Mouse (Mus musculus) gonadal fat pad, adult 2 months (tissue): ENCODE measurements at regions not wholly inside any gene's neighbourhood (a gene's known extent, or its start where the extent isn't known, plus 50 kb on each side); places are given as distances from the start of the nearest gene placed in this dataset.

ENCODE experiments used
- DNase-seq: peaks from one replicate; pipeline ENCODE4 v3.0.0-alpha.2; 2012; ENCODE audit warnings: low read depth

GRCm38 (mm10) chr11:19073265-19073664 is 54.5 kb upstream of the Meis1 start:
- no peak for DNase-seq

DNA sequence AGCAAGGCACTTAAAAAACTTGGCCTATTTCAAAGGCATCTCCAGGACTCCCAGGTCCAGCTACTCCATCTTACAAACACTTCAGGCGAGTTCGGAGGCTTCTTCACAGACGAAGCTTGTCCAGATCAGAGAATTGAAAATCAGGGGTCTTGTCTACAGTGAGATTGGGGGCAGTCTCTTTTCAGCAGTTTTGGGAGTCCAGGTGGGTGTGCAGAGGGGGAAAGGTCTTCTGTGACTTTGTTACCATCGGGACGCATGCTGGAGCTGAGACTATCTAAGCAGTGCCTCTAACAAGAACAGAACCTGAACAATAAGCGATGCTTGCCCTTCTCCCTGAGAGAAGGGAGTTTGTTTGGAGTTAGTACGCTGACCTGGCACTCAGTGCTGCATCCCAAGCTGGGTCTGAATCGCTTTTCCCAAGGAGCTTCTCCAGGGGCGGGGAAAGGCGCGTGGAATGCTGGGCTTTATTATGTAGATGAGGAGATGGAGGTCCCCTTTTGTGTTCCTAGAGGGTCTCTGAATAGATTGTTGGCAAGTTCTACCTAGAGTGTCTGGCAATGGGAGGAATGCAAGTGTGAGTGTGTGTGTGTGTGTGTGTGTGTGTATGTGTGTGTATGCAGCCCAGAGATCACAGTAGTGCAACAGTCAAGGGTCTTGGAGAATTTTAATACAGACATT is 55.2 kb upstream of the Meis1 start:
- DNase-seq: no peak

DNA sequence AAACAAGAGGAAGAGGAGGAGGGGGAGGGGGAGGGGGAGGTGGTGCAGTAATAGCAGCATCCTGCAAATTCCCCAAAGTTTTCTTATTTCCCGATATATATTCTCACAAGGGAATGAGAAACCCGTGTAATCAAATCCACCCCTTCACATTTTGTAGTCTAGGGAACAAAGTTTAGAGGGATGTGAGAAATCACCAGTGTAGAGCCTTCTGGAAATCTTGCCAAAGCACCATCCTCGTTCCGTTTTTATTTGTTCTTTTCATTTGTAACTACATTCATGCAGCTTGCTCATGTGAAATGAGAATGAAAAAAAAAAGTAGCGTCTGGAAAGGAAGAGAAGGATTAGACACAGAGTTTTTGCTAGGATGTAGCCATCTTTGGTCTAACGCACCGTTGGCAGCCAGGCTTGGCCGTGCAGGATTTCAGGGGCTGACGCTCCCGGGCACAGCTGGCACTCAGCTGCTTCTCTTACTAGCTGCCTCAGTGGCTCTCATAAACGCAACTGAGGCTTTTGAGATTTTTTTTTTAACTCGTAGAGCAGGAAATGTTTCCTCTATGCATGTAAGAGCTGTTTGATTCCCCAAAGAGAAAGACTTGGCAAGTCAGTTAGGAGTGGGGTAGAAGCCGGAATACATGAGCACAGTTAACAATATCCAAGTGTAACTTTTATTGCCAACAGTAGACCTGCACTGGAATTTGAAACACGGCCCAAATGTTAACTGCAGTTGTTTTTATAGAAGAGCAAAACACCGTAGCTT is 72.5 kb upstream of the Meis1 start:
- no peak for DNase-seq

- no peak for DNase-seq
Measured at GRCm38 (mm10) chr11:19092967-19093745, 74.4 kb upstream of the Meis1 start.

GRCm38 (mm10) chr11:19093749-19094148 is 75.0 kb upstream of the Meis1 start:
- no peak for DNase-seq

DNA sequence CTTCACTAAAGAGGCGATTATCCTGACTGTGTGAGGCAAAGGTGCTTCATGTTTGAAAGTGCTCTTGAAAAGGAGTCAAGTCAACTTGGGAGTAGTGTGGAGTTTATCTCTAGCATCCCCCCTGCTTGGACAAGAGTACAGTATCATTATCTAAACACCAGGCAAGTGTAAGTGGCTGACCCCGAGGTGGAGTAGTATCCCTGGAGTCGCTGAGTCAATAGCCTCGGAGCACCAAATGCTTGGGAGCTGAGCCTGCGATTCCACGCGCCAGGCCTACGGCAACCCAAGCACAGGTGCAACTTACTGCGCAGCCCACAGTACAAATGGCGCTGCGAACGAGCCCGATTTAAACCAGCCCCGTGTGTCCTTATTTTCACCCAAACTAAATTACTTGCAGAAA is 75.4 kb upstream of the Meis1 start:
- no peak for DNase-seq

- DNase-seq: peak; percentile 60
Measured at GRCm38 (mm10) chr11:19102981-19103568, 84.3 kb upstream of the Meis1 start.

DNA sequence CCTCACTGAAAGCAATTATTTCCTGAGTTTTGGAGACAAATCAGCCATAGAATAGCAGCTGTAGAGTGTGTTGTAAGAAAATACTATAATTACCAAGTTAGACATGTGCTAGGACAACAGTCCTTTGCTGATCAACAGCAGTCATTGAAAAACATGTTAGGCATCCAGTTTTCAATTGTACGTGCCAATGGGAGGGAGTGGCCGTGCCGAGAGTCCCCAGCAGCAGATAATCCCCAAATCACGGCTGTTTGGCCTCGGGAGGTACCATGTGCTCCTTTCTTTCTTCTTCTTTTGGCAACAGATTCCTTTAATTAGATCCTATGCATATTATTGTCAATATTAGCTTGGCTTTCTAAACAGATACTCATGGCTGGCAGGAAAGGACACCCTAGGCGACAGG is 88.4 kb upstream of the Meis1 start:
- no peak for DNase-seq

DNA sequence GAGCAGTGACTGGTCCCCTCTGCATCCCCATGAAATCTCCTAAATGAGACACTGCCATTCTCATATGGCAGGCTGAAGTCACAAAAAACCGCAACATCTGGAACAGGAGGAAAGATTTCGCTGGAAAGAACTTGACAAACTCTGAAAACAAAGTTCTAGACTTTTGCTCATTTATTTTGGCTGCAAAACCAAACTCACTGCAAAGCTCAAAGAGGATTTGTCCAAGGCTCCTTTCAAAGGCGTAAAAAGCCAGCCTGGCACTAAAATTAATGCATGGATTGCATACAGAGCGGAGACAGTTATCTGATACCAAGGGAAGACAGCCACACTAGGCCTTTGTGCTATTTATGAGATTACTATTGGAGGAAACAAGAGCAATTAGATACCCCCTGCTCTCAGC is 90.3 kb upstream of the Meis1 start:
- no peak for DNase-seq

GRCm38 (mm10) chr11:19111916-19112575 is 93.3 kb upstream of the Meis1 start:
- no peak for DNase-seq

- DNase-seq: no peak
Measured at GRCm38 (mm10) chr11:19117121-19117520, 98.3 kb upstream of the Meis1 start.

- no peak for DNase-seq
Measured at GRCm38 (mm10) chr11:19118258-19118657, 99.5 kb upstream of the Meis1 start.

GRCm38 (mm10) chr11:19119927-19120827 is 101.4 kb upstream of the Meis1 start:
- no peak for DNase-seq

GRCm38 (mm10) chr11:19120871-19121270 is 102.1 kb upstream of the Meis1 start:
- DNase-seq: no peak

DNA sequence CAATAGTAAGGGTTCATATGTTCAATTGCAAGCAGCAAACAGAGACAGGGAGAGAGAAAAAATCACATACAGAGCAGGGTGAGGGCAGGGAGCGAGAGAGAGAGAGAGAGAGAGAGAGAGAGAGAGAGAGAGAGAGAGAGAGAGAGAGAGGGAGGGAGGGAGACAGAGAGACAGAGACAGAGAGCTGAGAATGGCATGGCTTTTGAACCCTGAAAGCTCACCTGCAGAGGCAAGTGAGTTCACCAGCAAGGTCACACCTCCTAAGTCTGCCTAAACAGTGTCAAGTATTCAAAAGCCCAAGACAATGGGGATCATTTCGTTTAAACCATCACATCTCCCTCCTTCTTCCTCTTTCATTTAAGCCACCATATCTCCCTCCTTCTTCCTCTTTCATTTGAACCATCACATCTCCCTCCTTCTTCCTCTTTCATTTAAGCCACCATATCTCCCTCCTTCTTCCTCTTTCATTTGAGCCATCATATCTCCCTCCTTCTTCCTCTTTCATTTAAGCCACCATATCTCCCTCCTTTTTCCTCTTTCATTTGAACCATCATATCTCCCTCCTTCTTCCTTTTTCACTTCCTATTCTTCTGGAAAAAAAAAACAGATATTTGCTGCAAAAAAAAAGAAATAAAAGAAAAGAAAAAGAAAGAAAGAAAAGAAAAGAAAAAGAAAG is 116.7 kb upstream of the Meis1 start:
- no peak for DNase-seq

GRCm38 (mm10) chr11:19138423-19138822 is 119.6 kb upstream of the Meis1 start:
- no peak for DNase-seq

GRCm38 (mm10) chr11:19138831-19139230 is 120.0 kb upstream of the Meis1 start:
- no peak for DNase-seq

DNA sequence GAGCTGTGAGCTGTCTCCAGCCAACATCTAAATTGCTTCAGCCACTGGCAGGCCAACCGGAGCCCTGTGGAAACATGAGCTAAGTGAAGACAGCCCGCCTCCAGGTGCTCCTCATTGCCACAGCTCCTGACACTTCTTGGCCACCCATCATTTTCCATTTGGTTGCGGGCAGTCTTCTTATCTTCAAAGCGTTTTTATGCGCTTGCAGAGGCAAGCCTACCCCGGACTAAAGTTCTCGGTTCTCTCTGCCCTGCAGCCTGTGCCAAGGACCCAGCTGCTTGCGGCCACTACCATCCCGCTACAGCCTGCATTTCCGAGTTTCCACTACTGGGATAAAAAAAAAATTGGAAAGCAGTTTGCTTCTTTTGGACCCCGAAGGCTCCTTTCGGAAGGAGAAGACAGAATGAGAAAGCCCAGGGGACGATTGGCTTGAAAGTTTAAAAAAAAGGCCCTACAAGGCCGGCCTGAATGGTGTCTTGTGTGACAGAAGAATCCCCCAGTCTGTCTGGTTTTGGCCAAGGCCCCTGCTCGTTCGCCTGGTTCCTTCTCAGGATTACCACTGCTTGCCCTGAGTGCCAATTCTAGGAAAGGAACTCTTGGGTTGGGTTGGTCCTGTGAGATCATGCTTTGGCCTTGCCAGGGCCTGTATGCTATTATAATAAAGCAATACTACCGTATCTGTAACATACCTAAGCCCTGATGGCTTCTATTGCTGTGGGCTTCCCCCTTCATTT is 124.6 kb upstream of the Meis1 start:
- peak; percentile 75 for DNase-seq

- no peak for DNase-seq
Measured at GRCm38 (mm10) chr11:19144506-19144905, 125.7 kb upstream of the Meis1 start.
